Mouse (Mus musculus): ENCODE data around the gene Rpp38. TPM values are rescaled to one million over a fixed set of nuclear protein-coding genes. Genes with fewer than 3 reads are reported as not detected.

Gene Rpp38
- 26.5 and 35.2 TPM in 2 replicates for polyA plus RNA-seq (2014; fragmentation: Nextera tagmentation; extraction: Ambion mirVana)

- Histone ChIP-seq H3K36me3 (ENCODE audit: control insufficient read depth, insufficient read depth, low read length) (peaks cover 18% of the 10 kb centered on the region), H3K9ac (ENCODE audit: low read depth, low read length) (peak within 1 kb of the TSS; percentile 75), H3K27ac (ENCODE audit: low read depth, low read length) (peak within 1 kb of the TSS; percentile 80; the same call in 1 of the 2 replicates), H3K27me3 (ENCODE audit: control insufficient read depth, insufficient read depth, low read length) (peaks cover 11% of the 10 kb centered on the region; the same call in 1 of the 2 replicates), H3K4me1 (ENCODE audit: control insufficient read depth, insufficient read depth, low read length) (peaks cover 10% of the 10 kb centered on the region), H3K9me3 (ENCODE audit: control insufficient read depth, low read length) (no peaks in the 10 kb centered on the region), H3K4me3 (ENCODE audit: low read length) (peak within 1 kb of the TSS; percentile 74), H3K4me2 (replicated peaks; ENCODE audit: low read depth, low read length) (peak within 1 kb of the TSS; percentile 70)
- peak; percentile 99 for ATAC-seq (ENCODE audit: low FRiP score, low TSS enrichment)
- WGBS: under 1% methylated on average over 45 of the region's 45 CpGs
These were observed at the start of gene Rpp38 for GRCm38 (mm10) chr2:3332484-3333242. TSS of gene Rpp38 (minus strand) at chr2:3332643.

DNA sequence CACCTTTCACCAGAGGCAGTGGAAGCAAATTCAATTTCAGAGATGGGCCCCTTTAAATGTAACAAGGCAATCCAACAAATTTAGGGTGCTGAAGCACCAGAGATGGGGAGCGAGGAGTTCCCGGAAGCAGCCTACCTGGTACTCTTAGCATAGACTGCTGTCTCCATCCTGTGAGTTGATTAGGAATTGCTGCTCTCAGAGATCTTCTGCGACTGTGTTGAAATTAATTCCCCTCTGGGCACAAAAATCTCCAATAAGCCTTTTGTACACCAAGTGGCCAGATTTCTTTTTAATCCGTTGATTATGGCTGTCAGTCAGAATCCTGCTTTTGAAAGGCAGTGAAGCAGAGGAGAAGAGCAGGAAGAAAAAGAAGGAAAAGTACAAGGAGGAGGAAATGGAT, 32.7 kb upstream of the Rpp38 start:
- Histone ChIP-seq H3K9me3 (ENCODE audit: control insufficient read depth, low read length) (no peaks in the 10 kb centered on the region), H3K27ac (ENCODE audit: low read depth, low read length) (no peak overlapping the region), H3K27me3 (ENCODE audit: control insufficient read depth, insufficient read depth, low read length) (no peaks in the 10 kb centered on the region), H3K36me3 (ENCODE audit: control insufficient read depth, insufficient read depth, low read length) (no peaks in the 10 kb centered on the region), H3K4me3 (ENCODE audit: low read length) (no peak overlapping the region), H3K9ac (ENCODE audit: low read depth, low read length) (no peak overlapping the region), H3K4me2 (replicated peaks; ENCODE audit: low read depth, low read length) (no peak overlapping the region), H3K4me1 (ENCODE audit: control insufficient read depth, insufficient read depth, low read length) (no peaks in the 10 kb centered on the region)
- WGBS: 77% methylated on average over 4 of the region's 4 CpGs
- no peak for ATAC-seq (ENCODE audit: low FRiP score, low TSS enrichment)

DNA sequence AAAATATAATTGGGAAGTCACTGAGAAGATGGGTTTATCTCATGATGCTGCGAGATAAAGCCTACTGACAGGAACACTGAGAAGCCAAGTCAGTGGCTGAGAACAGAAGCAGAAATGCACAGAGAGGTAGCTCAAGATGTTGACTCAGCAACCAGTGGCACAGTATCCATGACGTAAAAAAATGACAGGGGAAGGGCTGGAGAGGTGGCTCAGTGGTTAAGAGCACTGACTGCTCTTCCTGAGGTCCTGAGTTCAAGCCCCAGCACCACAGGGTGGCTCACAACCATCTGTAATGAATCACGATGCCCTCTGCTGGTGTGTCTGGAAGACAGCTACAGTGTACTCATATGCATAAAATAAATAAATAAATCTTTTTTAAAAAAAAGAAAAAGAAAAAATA, 28.6 kb upstream of the Rpp38 start:
- Histone ChIP-seq H3K9me3 (ENCODE audit: control insufficient read depth, low read length) (no peaks in the 10 kb centered on the region), H3K4me1 (ENCODE audit: control insufficient read depth, insufficient read depth, low read length) (no peaks in the 10 kb centered on the region), H3K4me3 (ENCODE audit: low read length) (no peak overlapping the region), H3K27me3 (ENCODE audit: control insufficient read depth, insufficient read depth, low read length) (no peaks in the 10 kb centered on the region), H3K9ac (ENCODE audit: low read depth, low read length) (no peak overlapping the region), H3K36me3 (ENCODE audit: control insufficient read depth, insufficient read depth, low read length) (no peaks in the 10 kb centered on the region), H3K4me2 (replicated peaks; ENCODE audit: low read depth, low read length) (no peak overlapping the region), H3K27ac (ENCODE audit: low read depth, low read length) (no peak overlapping the region)
- WGBS: 81% methylated on average over 3 of the region's 3 CpGs
- no peak for ATAC-seq (ENCODE audit: low FRiP score, low TSS enrichment)

DNA sequence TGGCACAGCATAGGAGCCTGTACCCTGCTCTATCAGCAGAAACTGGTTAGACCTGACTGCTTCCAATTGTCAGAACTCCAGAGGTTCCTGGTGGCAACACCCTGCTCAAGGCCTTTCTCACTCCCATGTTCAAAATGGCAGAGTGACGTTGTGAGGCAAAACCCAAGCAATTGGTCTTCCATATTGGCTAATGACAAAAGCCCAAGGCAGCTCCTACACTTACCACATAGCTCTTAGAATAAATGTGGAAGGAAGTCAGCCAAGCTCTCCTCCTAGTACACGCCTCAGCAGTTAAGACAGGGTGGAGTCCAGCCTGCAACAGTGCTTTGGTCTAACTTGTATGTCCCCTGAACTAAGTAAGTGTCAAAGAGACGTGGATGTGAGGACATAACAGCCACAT, 25.4 kb upstream of the Rpp38 start:
- 69% methylated on average over 3 of the region's 3 CpGs for WGBS
- no peak overlapping the region for H3K9ac ChIP-seq (ENCODE audit: low read depth, low read length)
- no peak for ATAC-seq (ENCODE audit: low FRiP score, low TSS enrichment)

GRCm38 (mm10) chr2:3356311-3356710, 23.9 kb upstream of the Rpp38 start:
- Histone ChIP-seq H3K9me3 (ENCODE audit: control insufficient read depth, low read length) (no peaks in the 10 kb centered on the region), H3K27me3 (ENCODE audit: control insufficient read depth, insufficient read depth, low read length) (no peaks in the 10 kb centered on the region), H3K4me1 (ENCODE audit: control insufficient read depth, insufficient read depth, low read length) (no peaks in the 10 kb centered on the region), H3K27ac (ENCODE audit: low read depth, low read length) (no peak overlapping the region), H3K4me2 (replicated peaks; ENCODE audit: low read depth, low read length) (no peak overlapping the region), H3K9ac (ENCODE audit: low read depth, low read length) (no peak overlapping the region), H3K4me3 (ENCODE audit: low read length) (no peak overlapping the region), H3K36me3 (ENCODE audit: control insufficient read depth, insufficient read depth, low read length) (no peaks in the 10 kb centered on the region)
- 63% methylated on average over 3 of the region's 3 CpGs for WGBS
- no peak for ATAC-seq (ENCODE audit: low FRiP score, low TSS enrichment)

More for the DNA sequence above, 25.4 kb upstream of the Rpp38 start:
- H3K27ac ChIP-seq (ENCODE audit: low read depth, low read length): no peak overlapping the region
- no peak overlapping the region for H3K4me2 ChIP-seq (replicated peaks; ENCODE audit: low read depth, low read length)
- no peaks in the 10 kb centered on the region for H3K27me3 ChIP-seq (ENCODE audit: control insufficient read depth, insufficient read depth, low read length)
- H3K4me1 ChIP-seq (ENCODE audit: control insufficient read depth, insufficient read depth, low read length): no peaks in the 10 kb centered on the region
- no peaks in the 10 kb centered on the region for H3K9me3 ChIP-seq (ENCODE audit: control insufficient read depth, low read length)
- no peak overlapping the region for H3K4me3 ChIP-seq (ENCODE audit: low read length)
- no peaks in the 10 kb centered on the region for H3K36me3 ChIP-seq (ENCODE audit: control insufficient read depth, insufficient read depth, low read length)

GRCm38 (mm10) chr2:3355793-3356192, 23.4 kb upstream of the Rpp38 start:
- H3K36me3 ChIP-seq (ENCODE audit: control insufficient read depth, insufficient read depth, low read length): no peaks in the 10 kb centered on the region
- no peak overlapping the region for H3K4me3 ChIP-seq (ENCODE audit: low read length)
- H3K9me3 ChIP-seq (ENCODE audit: control insufficient read depth, low read length): no peaks in the 10 kb centered on the region
- H3K27me3 ChIP-seq (ENCODE audit: control insufficient read depth, insufficient read depth, low read length): no peaks in the 10 kb centered on the region
- no peaks in the 10 kb centered on the region for H3K4me1 ChIP-seq (ENCODE audit: control insufficient read depth, insufficient read depth, low read length)
- no peak overlapping the region for H3K9ac ChIP-seq (ENCODE audit: low read depth, low read length)
- no peak overlapping the region for H3K27ac ChIP-seq (ENCODE audit: low read depth, low read length)
- 91% methylated on average over 8 of the region's 8 CpGs for WGBS
- ATAC-seq (ENCODE audit: low FRiP score, low TSS enrichment): no peak
- no peak overlapping the region for H3K4me2 ChIP-seq (replicated peaks; ENCODE audit: low read depth, low read length)

GRCm38 (mm10) chr2:3353160-3353559, 20.7 kb upstream of the Rpp38 start:
- no peak overlapping the region for H3K27ac ChIP-seq (ENCODE audit: low read depth, low read length)
- ATAC-seq (ENCODE audit: low FRiP score, low TSS enrichment): no peak
- H3K4me1 ChIP-seq (ENCODE audit: control insufficient read depth, insufficient read depth, low read length): no peaks in the 10 kb centered on the region
- no peaks in the 10 kb centered on the region for H3K9me3 ChIP-seq (ENCODE audit: control insufficient read depth, low read length)
- no peak overlapping the region for H3K4me3 ChIP-seq (ENCODE audit: low read length)
- no peaks in the 10 kb centered on the region for H3K27me3 ChIP-seq (ENCODE audit: control insufficient read depth, insufficient read depth, low read length)
- H3K36me3 ChIP-seq (ENCODE audit: control insufficient read depth, insufficient read depth, low read length): no peaks in the 10 kb centered on the region
- no peak overlapping the region for H3K9ac ChIP-seq (ENCODE audit: low read depth, low read length)
- no peak overlapping the region for H3K4me2 ChIP-seq (replicated peaks; ENCODE audit: low read depth, low read length)

DNA sequence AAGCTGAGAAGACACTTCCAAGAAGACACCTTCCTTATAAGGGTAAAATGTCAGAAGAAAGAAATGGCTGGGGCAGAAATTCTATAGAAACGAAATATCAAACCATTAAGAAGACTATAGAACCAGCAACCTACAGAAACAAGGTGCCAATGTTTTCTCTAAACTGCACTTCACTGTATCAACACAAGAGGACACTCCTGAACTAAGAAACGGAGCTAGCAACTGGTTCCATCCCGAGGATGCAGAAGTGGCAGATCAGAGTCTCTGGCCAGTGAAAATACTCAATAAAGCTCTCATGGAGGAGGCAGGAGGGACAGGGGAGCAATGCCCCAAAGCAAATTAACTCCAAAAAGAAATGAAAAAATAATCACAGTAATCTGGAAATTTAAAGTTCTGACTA, 16.5 kb upstream of the Rpp38 start:
- no peak overlapping the region for H3K9ac ChIP-seq (ENCODE audit: low read depth, low read length)
- no peaks in the 10 kb centered on the region for H3K36me3 ChIP-seq (ENCODE audit: control insufficient read depth, insufficient read depth, low read length)
- WGBS: 22% methylated on average over 3 of the region's 3 CpGs
- H3K27ac ChIP-seq (ENCODE audit: low read depth, low read length): no peak overlapping the region
- no peaks in the 10 kb centered on the region for H3K9me3 ChIP-seq (ENCODE audit: control insufficient read depth, low read length)
- no peaks in the 10 kb centered on the region for H3K27me3 ChIP-seq (ENCODE audit: control insufficient read depth, insufficient read depth, low read length)
- ATAC-seq (ENCODE audit: low FRiP score, low TSS enrichment): peak; percentile 49; the same call in 1 of the 2 replicates
- no peak overlapping the region for H3K4me3 ChIP-seq (ENCODE audit: low read length)
- no peaks in the 10 kb centered on the region for H3K4me1 ChIP-seq (ENCODE audit: control insufficient read depth, insufficient read depth, low read length)
- H3K4me2 ChIP-seq (replicated peaks; ENCODE audit: low read depth, low read length): no peak overlapping the region

DNA sequence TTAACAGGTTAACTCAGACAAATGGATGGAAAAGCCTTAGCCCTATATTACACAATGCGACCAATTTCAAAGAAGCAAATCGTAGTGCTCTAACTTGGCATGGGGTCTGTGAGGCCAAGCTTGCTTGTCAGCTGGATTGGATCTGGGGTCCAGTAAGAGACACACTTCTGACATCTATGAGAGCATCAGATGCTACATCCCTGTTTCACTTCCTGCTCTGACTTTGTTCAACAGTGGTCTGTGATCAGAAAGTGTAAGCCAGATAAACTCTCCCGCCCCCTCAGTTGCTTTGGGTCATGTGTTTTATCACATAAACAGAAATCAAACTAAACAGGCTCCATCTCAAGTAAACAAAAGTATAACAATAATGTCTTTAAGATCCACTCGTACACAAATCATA, 16.0 kb upstream of the Rpp38 start:
- WGBS: 84% methylated on average over 4 of the region's 4 CpGs
- Histone ChIP-seq H3K27ac (ENCODE audit: low read depth, low read length) (no peak overlapping the region), H3K36me3 (ENCODE audit: control insufficient read depth, insufficient read depth, low read length) (no peaks in the 10 kb centered on the region), H3K4me3 (ENCODE audit: low read length) (no peak overlapping the region), H3K9ac (ENCODE audit: low read depth, low read length) (no peak overlapping the region), H3K9me3 (ENCODE audit: control insufficient read depth, low read length) (no peaks in the 10 kb centered on the region), H3K4me1 (ENCODE audit: control insufficient read depth, insufficient read depth, low read length) (no peaks in the 10 kb centered on the region), H3K4me2 (replicated peaks; ENCODE audit: low read depth, low read length) (no peak overlapping the region), H3K27me3 (ENCODE audit: control insufficient read depth, insufficient read depth, low read length) (no peaks in the 10 kb centered on the region)
- ATAC-seq (ENCODE audit: low FRiP score, low TSS enrichment): no peak

Data from kidney, embryonic 14.5 days (tissue).